Mouse (Mus musculus) kidney, adult 2 months (tissue): ENCODE results near the gene 1700018B08Rik.

Experiments
- CTCF ChIP-seq: fragments of 200-500 bp; conservative IDR thresholded peaks from 2 replicates; pipeline ENCODE4 v1.5.1; 2011; ENCODE audit warnings: low read depth, mild to moderate bottlenecking, control low read depth, low read length, moderate library complexity, mixed read lengths; ENCODE audit not compliant: insufficient read depth, insufficient read length
- POLR2A ChIP-seq: fragments of 200-500 bp; IDR thresholded peaks from one replicate; pipeline ENCODE4 v1.6.1; 2011; ENCODE audit warnings: low read depth, low read length, control low read depth

DNA sequence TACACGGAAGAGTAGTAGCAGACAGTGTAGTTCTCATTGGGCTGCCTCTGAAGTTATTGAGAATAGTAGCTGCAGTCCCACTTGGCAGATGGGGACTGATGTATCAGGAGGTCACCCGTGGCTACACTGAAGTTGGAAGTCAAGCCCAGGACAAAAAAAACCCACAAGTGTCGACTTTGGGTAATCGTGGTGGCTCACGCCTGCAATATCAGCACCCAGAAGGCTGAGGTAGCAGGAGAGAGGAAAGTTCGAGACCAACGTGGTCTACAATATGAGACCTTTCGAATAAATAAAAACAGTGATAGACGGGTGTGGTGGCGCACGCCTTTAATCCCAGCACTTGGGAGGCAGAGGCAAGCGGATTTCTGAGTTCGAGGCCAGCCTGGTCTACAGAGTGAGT is 40.6 kb upstream of the 1700018B08Rik start:
- TF ChIP-seq POLR2A: no peak
- no peak for TF ChIP-seq CTCF
